Mouse (Mus musculus) thymus, postnatal 0 days (tissue): ENCODE data around the gene Gm5072. TPM values are rescaled to one million over a fixed set of nuclear protein-coding genes. Genes with fewer than 3 reads are reported as not detected.
"Not testable (repeated sequence)": the region's sequence is repeated elsewhere in the genome, so short reads cannot be mapped to it uniquely, and the experiment has no call there.

Experiments used
- DNase-seq: peaks from one replicate; pipeline ENCODE4 v3.0.0-alpha.2; 2015; ENCODE audit warnings: low spot score
- polyA plus RNA-seq: library from polyadenylated mRNA; unstranded; fragments of >200 nt; fragmentation: Nextera tagmentation; extraction: Ambion mirVana; gene quantifications from 2 replicates; pipeline ENCODE4 v1.2.1, GENCODE M21; 2015

The Gm5072 gene
- not detected in 2 replicates for polyA plus RNA-seq

DNA sequence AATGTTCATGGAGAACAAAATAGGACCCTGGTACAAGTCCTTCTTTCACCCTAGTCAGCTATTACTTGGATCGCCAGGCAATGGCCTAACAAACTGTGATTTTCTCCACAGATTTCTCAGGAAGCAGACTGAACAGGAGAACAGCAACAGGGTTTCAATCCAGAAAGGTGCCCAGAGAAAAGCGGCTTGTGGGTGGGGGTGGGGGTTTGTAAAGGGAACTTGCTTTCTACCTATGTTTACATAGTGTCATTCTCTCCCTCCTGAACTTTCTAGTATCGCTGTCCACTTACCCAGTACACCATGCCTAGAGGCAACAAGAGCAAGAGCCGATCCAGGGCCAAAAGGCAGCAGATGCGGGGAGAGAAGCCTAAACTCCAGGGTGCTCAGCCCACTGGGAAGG is at the start of gene Gm5072:
Gm5072 (plus strand) TSS at position 301 of the 400 bp plus-strand sequence.
- not testable (repeated sequence) for DNase-seq

Other genes starting within 250 kb of the Gm5072 start
- not detected in 2 replicates for gene Mageb2, start 60.8 kb upstream of the Gm5072 start, polyA plus RNA-seq
- gene Gm8914, start 87.6 kb downstream of the Gm5072 start, polyA plus RNA-seq = not detected in 2 replicates
- not detected in 2 replicates for gene 1700084M14Rik, start 183.4 kb downstream of the Gm5072 start, polyA plus RNA-seq
- not detected in 2 replicates for gene Gm14781, start 239.7 kb downstream of the Gm5072 start, polyA plus RNA-seq